In the genomic region with DNA sequence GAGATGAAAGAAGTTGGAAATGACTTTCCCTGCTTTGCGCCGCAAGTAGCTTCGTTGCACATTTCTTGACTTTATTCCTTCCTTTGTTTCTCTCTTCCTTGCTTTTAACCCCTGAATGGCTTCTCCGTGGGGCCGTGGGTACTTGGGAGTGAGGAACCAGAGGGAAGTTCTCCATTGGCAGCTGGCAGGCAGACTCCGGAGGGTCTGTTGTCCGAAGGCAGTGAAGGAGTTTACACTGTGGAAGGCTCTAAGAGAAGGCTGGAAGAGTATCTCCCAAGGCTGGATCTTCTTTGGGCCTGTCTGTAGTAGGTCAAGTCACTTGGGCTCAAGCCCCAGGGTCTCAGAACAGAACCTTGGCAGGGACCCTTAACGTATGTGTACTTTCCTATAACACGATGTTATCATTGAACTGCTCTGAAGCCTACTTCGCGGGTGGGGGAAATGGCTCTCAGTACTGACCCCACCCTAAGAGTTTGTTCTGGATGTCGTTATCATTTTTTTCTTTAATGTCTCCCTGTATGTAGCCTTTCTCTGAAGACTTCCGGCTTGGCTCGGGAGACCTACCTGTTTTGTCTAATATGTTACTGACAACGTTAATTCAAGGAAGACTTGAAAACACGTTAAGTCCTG, we compare ENCODE assay signal across 8 mouse cellular contexts. TPM values are rescaled to one million over a fixed set of nuclear protein-coding genes. Genes with fewer than 3 reads are reported as not detected.
DNase-seq lines count a peak whose midpoint lies in the region; ATAC-seq lines count a peak whose summit lies in the region.

No protein-coding gene starts in this region.

- WGBS in heart, embryonic 11.5 days (ENCODE audit: insufficient replicate concordance): 37% methylated on average over 16 of the region's 16 CpGs
- 43% methylated on average over 16 of the region's 16 CpGs for WGBS in hindbrain, embryonic 16.5 days
- 45% methylated on average over 16 of the region's 16 CpGs for WGBS in midbrain, embryonic 11.5 days

- H3K36me3 ChIP-seq in heart, embryonic 11.5 days (ENCODE audit: control insufficient read depth, insufficient read depth, low read length): no peaks in the 10 kb centered on the region
- no peaks in the 10 kb centered on the region for H3K36me3 ChIP-seq in hindbrain, embryonic 16.5 days (ENCODE audit: control insufficient read depth, insufficient read depth, low read length)
- no peaks in the 10 kb centered on the region for H3K36me3 ChIP-seq in midbrain, embryonic 11.5 days (ENCODE audit: control insufficient read depth, insufficient read depth, low read length)

- H3K4me1 ChIP-seq in heart, embryonic 11.5 days (ENCODE audit: control insufficient read depth, insufficient read depth, low read length): peaks cover 14% of the 10 kb centered on the region; the same call in 1 of the 2 replicates
- peaks cover 14% of the 10 kb centered on the region for H3K4me1 ChIP-seq in hindbrain, embryonic 16.5 days (ENCODE audit: control insufficient read depth, insufficient read depth, low read depth, low read length)
- H3K4me1 ChIP-seq in midbrain, embryonic 11.5 days (ENCODE audit: control insufficient read depth, insufficient read depth, low read length): peaks cover 20% of the 10 kb centered on the region

- H3K27me3 ChIP-seq in heart, embryonic 11.5 days (ENCODE audit: control insufficient read depth, insufficient read depth, low read length): peaks cover 10% of the 10 kb centered on the region
- H3K27me3 ChIP-seq in hindbrain, embryonic 16.5 days (replicated peaks; ENCODE audit: control insufficient read depth, insufficient read depth, low read length): no peaks in the 10 kb centered on the region
- 0 out of 2 replicates have a peak, but pooled peaks cover 2% of the 10 kb centered on the region for H3K27me3 ChIP-seq in midbrain, embryonic 11.5 days (ENCODE audit: control insufficient read depth, insufficient read depth, low read length)

- no peak overlapping the region for H3K27ac ChIP-seq in heart, embryonic 11.5 days (ENCODE audit: low read depth, low read length)
- no peak overlapping the region for H3K27ac ChIP-seq in hindbrain, embryonic 16.5 days (ENCODE audit: low read depth, low read length)
- 0 out of 2 replicates have a peak overlapping the region, but pooled peaks have one; percentile 30 for H3K27ac ChIP-seq in midbrain, embryonic 11.5 days (ENCODE audit: low read depth, low read length)

- peak overlapping the region; percentile 70; the same call in 1 of the 2 replicates for H3K9ac ChIP-seq in heart, embryonic 11.5 days (ENCODE audit: low read depth, low read length)
- peak overlapping the region; percentile 59 for H3K9ac ChIP-seq in hindbrain, embryonic 16.5 days (ENCODE audit: low read depth, low read length)
- H3K9ac ChIP-seq in midbrain, embryonic 11.5 days (ENCODE audit: low read length): peak overlapping the region; percentile 69

- H3K9me3 ChIP-seq in heart, embryonic 11.5 days (replicated peaks; ENCODE audit: control insufficient read depth, low read length): no peaks in the 10 kb centered on the region
- H3K9me3 ChIP-seq in hindbrain, embryonic 16.5 days (ENCODE audit: control insufficient read depth, low read length): no peaks in the 10 kb centered on the region
- H3K9me3 ChIP-seq in midbrain, embryonic 11.5 days (ENCODE audit: control insufficient read depth, low read length): no peaks in the 10 kb centered on the region

- peak overlapping the region; percentile 84 for H3K4me2 ChIP-seq in heart, embryonic 11.5 days
- peak overlapping the region; percentile 77 for H3K4me2 ChIP-seq in hindbrain, embryonic 16.5 days (ENCODE audit: low read length)
- H3K4me2 ChIP-seq in midbrain, embryonic 11.5 days: peak overlapping the region; percentile 54

- peak overlapping the region; percentile 43 for H3K4me3 ChIP-seq in heart, embryonic 11.5 days (ENCODE audit: low read depth, low read length)
- H3K4me3 ChIP-seq in hindbrain, embryonic 16.5 days (ENCODE audit: low read length): peak overlapping the region; percentile 31
- H3K4me3 ChIP-seq in midbrain, embryonic 11.5 days (ENCODE audit: low read depth, low read length): peak overlapping the region; percentile 23; the same call in 1 of the 2 replicates

- no peak for DNase-seq in heart, postnatal 10 days
- DNase-seq in c-Kit-positive CD71-positive TER-119-positive erythroid progenitor cells, embryonic 14.5 days (ENCODE audit: low spot score): peak; percentile 39
- DNase-seq in midbrain, embryonic 11.5 days (ENCODE audit: low spot score, missing footprints): no peak
- DNase-seq in spleen, postnatal 36 days (ENCODE audit: low spot score in 2 of 2): no peak
- DNase-seq in adrenal gland, postnatal 36 days: no peak

- ATAC-seq in heart, embryonic 11.5 days (replicated peaks; ENCODE audit: insufficient number of reproducible peaks, low FRiP score, low TSS enrichment): no peak
- no peak for ATAC-seq in hindbrain, embryonic 16.5 days
- no peak for ATAC-seq in midbrain, embryonic 11.5 days (ENCODE audit: low FRiP score)
- ATAC-seq in frontal cortex, adult (ENCODE audit: low TSS enrichment): no peak

- intact Hi-C loops in heart, postnatal 10 days (cut with DNase I): no loop called here

RNA-seq across cellular contexts. Expression of a gene that starts 20.5 kb away (rescaled TPM):
- 10.8 and 14.2 TPM in 2 replicates for polyA plus RNA-seq in heart, embryonic 11.5 days (2014; fragmentation: Nextera tagmentation; extraction: Ambion mirVana)
- total RNA-seq in heart, postnatal 10 days (2021): 10 to 100 TPM; 18.7 to 18.9 TPM
- 24.4 and 30.5 TPM in 2 replicates for polyA plus RNA-seq in hindbrain, embryonic 16.5 days (2015; fragmentation: Nextera tagmentation; extraction: Ambion mirVana)
- 16.7 and 19.2 TPM in 2 replicates for polyA plus RNA-seq in midbrain, embryonic 11.5 days (2014; fragmentation: Nextera tagmentation; extraction: Ambion mirVana)
- total RNA-seq in adrenal gland, postnatal 36 days (2021): 10 to 100 TPM; 20.4 to 22.5 TPM
